Comparison of ENCODE assay signal across 10 mouse cellular contexts in the genomic region with DNA sequence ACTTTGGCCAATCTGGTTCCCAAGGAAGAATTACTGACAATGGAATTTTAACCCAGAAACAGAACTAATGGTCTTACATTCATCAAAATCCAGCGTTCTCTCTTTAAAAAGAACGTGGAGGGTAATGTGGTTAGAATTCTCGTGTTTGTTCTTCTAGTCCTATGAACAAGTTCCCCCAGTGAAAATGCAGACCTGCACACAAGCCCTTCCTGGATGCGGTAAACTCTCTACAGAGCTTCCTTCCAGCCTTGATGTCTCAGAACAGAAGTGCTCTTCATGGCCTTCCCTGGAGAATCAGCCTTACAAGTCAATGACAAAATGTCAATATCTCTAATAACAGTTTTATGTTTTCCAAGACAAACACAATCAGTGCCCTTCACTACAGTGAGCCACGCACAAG.
"Had no signal": no experiment of that assay in that cellular context is flagged by ENCODE, and none has a peak within 500 bp of the region (broad histone marks: within the 10 kb centered on the region; RNA-seq: fewer than 3 reads in every experiment).

No protein-coding gene starts in this region.

- H3K9me3 ChIP-seq: kidney, embryonic 15.5 days; limb, embryonic 13.5 days; liver, embryonic 15.5 days; midbrain, embryonic 13.5 days; neural tube, embryonic 13.5 days had no signal

- DNase-seq: left cerebral cortex, postnatal 4 days; lung, adult 2 months; lung, postnatal 36 days; right cerebral cortex, postnatal 4 days had no signal

- H3K4me3 ChIP-seq: kidney, embryonic 15.5 days; limb, embryonic 13.5 days; liver, embryonic 15.5 days; midbrain, embryonic 13.5 days; neural tube, embryonic 13.5 days had no signal

- H3K27me3 ChIP-seq: kidney, embryonic 15.5 days; limb, embryonic 13.5 days; liver, embryonic 15.5 days; midbrain, embryonic 13.5 days; neural tube, embryonic 13.5 days had no signal

- H3K4me1 ChIP-seq: kidney, embryonic 15.5 days had no signal

- H3K9ac ChIP-seq: kidney, embryonic 15.5 days; limb, embryonic 13.5 days; liver, embryonic 15.5 days; midbrain, embryonic 13.5 days; neural tube, embryonic 13.5 days had no signal

- H3K4me2 ChIP-seq: kidney, embryonic 15.5 days; limb, embryonic 13.5 days; liver, embryonic 15.5 days; midbrain, embryonic 13.5 days; neural tube, embryonic 13.5 days had no signal

- ATAC-seq: lung, postnatal 0 days; midbrain, embryonic 13.5 days had no signal

- H3K27ac ChIP-seq: kidney, embryonic 15.5 days; limb, embryonic 13.5 days; liver, embryonic 15.5 days; midbrain, embryonic 13.5 days; neural tube, embryonic 13.5 days had no signal

- H3K36me3 ChIP-seq: kidney, embryonic 15.5 days; limb, embryonic 13.5 days; liver, embryonic 15.5 days; midbrain, embryonic 13.5 days; neural tube, embryonic 13.5 days had no signal
